Mouse (Mus musculus) liver, embryonic 14.5 days (tissue): Measurements from ENCODE around the gene Hivep2. TPM values are rescaled to one million over a fixed set of nuclear protein-coding genes. Genes with fewer than 3 reads are reported as not detected.

Experiments
- ATAC-seq: fragments of 200-750 bp; cut with Nextera tagmentation; 2 replicates; pipeline ENCODE4 v1.8.0; 2017; ENCODE audit warnings: moderate number of reproducible peaks, mild to moderate bottlenecking, moderate library complexity; ENCODE audit not compliant: insufficient read depth
- DNase-seq, 3 experiments: peaks; one replicate each; pipeline ENCODE4 v3.0.0-alpha.2; 2012 to 2013; ENCODE audit warnings: low read depth in 3 of 3, low spot score in 3 of 3
- H3K27ac ChIP-seq: fragments of 300-500 bp; sonication (generic); 2 replicates; pipeline ENCODE4 v1.5.1; 2014; ENCODE audit warnings: moderate library complexity, mild to moderate bottlenecking, control low read depth, inconsistent platforms
- H3K27me3 ChIP-seq: fragments of 300-500 bp; sonication (generic); 2 replicates; pipeline ENCODE4 v1.6.1; 2014; ENCODE audit warnings: mild to moderate bottlenecking, low read length, moderate library complexity; ENCODE audit not compliant: control insufficient read depth, insufficient read depth
- H3K36me3 ChIP-seq: fragments of 300-500 bp; sonication (generic); replicated peaks from 2 replicates; pipeline ENCODE4 v1.6.1; 2014; ENCODE audit warnings: low read depth; ENCODE audit not compliant: control insufficient read depth, insufficient read depth
- H3K4me1 ChIP-seq, 2 experiments: fragments of 200-500 bp in 1 of 2; fragments of 300-500 bp in 1 of 2; sonication (generic) in 1 of 2; replicated peaks; 2 replicates each; pipeline ENCODE4 v1.6.1; 2012 to 2014; ENCODE audit warnings: antibody characterized with exemption in 1 of 2, inconsistent platforms in 1 of 2, low read length in 1 of 2; ENCODE audit not compliant: control insufficient read depth in 2 of 2, insufficient read depth in 2 of 2
- H3K4me2 ChIP-seq: fragments of 300-500 bp; sonication (generic); 2 replicates; pipeline ENCODE4 v1.6.1; 2014; ENCODE audit warnings: low read depth, mild to moderate bottlenecking, control low read depth, moderate library complexity
- H3K4me3 ChIP-seq, 2 experiments: fragments of 200-500 bp in 1 of 2; fragments of 300-500 bp in 1 of 2; sonication (generic) in 1 of 2; 2 replicates each; pipeline ENCODE4 v1.5.1; 2012 to 2014; ENCODE audit warnings: low read depth in 2 of 2, low read length in 2 of 2, mild to moderate bottlenecking in 2 of 2, control low read depth in 1 of 2, inconsistent platforms in 1 of 2, moderate library complexity in 1 of 2; ENCODE audit not compliant: insufficient read depth in 1 of 2
- H3K9ac ChIP-seq: fragments of 300-500 bp; sonication (generic); replicated peaks from 2 replicates; pipeline ENCODE4 v1.6.1; 2014; ENCODE audit warnings: mild to moderate bottlenecking, control low read depth, moderate library complexity
- H3K9me3 ChIP-seq: fragments of 300-500 bp; sonication (generic); 2 replicates; pipeline ENCODE4 v1.6.1; 2016; ENCODE audit warnings: low read length, mixed read lengths; ENCODE audit not compliant: control insufficient read depth
- CTCF ChIP-seq: IDR thresholded peaks from 2 replicates; pipeline ENCODE4 v1.5.1; 2016; ENCODE audit warnings: antibody characterized with exemption, low read depth, control low read depth
- EP300 ChIP-seq: IDR thresholded peaks from 2 replicates; pipeline ENCODE4 v1.6.1; 2016; ENCODE audit warnings: antibody characterized with exemption, low read depth
- WGBS: fragments of 180-500 bp; shearing (Covaris S2); extraction: QIAGEN DNeasy Blood & Tissue Kit; methylation state at CpG from one replicate; pipeline ENCODE4 v1.1.7; 2014; ENCODE audit not compliant: insufficient replicate concordance; 5-methylcytosine and 5-hydroxymethylcytosine counted together
- polyA plus RNA-seq, 2 experiments: library from polyadenylated mRNA; depleted of rRNA in 1 of 2; stranded (reverse) in 1 of 2; unstranded in 1 of 2; fragments of >200 nt; fragmentation: Nextera tagmentation in 1 of 2; extraction: Ambion mirVana in 1 of 2; gene quantifications; 2 replicates each; pipeline versions ENCODE4 v1.2.1 to v1.2.3; 2012 to 2014

Hivep2 gene
- polyA plus RNA-seq, 2 experiments: 0.32 to 0.33 TPM

GRCm38 (mm10) chr10:14089488-14089887 lies 123.6 kb downstream of the Hivep2 start:
- no peaks in the 10 kb centered on the region for H3K9me3 ChIP-seq
- H3K27me3 ChIP-seq: no peaks in the 10 kb centered on the region
- TF ChIP-seq CTCF: peak; percentile 45; the same call in 1 of the 2 replicates
- no peak for TF ChIP-seq EP300
- no peaks in the 10 kb centered on the region for H3K36me3 ChIP-seq
- 53% methylated on average over 9 of the region's 9 CpGs for WGBS
- no peak overlapping the region for H3K9ac ChIP-seq
- no peak overlapping the region for H3K27ac ChIP-seq
- DNase-seq: no peak
- H3K4me2 ChIP-seq: no peak overlapping the region
- H3K4me3 ChIP-seq: no peak overlapping the region
- no peak for ATAC-seq
- peaks cover 0 to 4% of the 10 kb centered on the region in 2 experiments; a peak in 1 of 4 replicates for H3K4me1 ChIP-seq

- no peaks in the 10 kb centered on the region for H3K36me3 ChIP-seq
- TF ChIP-seq CTCF (no peak), EP300 (no peak)
- no peaks in the 10 kb centered on the region for H3K27me3 ChIP-seq
- H3K9me3 ChIP-seq: no peaks in the 10 kb centered on the region
- no peaks in the 10 kb centered on the region for H3K4me1 ChIP-seq
- H3K27ac ChIP-seq: no peak overlapping the region
- H3K9ac ChIP-seq: no peak overlapping the region
- DNase-seq (no peak), ATAC-seq (no peak)
- no peak overlapping the region for H3K4me2 ChIP-seq
- WGBS: 60% methylated on average over 4 of the region's 4 CpGs
- no peak overlapping the region for H3K4me3 ChIP-seq
Measured at GRCm38 (mm10) chr10:14094033-14094432, 128.2 kb downstream of the Hivep2 start.

GRCm38 (mm10) chr10:14096045-14096444 lies 130.2 kb downstream of the Hivep2 start:
- TF ChIP-seq EP300 (no peak), CTCF (no peak)
- H3K4me3 ChIP-seq: no peak overlapping the region
- WGBS: 52% methylated on average over 3 of the region's 3 CpGs
- DNase-seq (no peak), ATAC-seq (no peak)
- no peaks in the 10 kb centered on the region for H3K9me3 ChIP-seq
- H3K36me3 ChIP-seq: no peaks in the 10 kb centered on the region
- H3K4me1 ChIP-seq: no peaks in the 10 kb centered on the region
- H3K27me3 ChIP-seq: no peaks in the 10 kb centered on the region
- no peak overlapping the region for H3K27ac ChIP-seq
- H3K4me2 ChIP-seq: no peak overlapping the region
- no peak overlapping the region for H3K9ac ChIP-seq

DNA sequence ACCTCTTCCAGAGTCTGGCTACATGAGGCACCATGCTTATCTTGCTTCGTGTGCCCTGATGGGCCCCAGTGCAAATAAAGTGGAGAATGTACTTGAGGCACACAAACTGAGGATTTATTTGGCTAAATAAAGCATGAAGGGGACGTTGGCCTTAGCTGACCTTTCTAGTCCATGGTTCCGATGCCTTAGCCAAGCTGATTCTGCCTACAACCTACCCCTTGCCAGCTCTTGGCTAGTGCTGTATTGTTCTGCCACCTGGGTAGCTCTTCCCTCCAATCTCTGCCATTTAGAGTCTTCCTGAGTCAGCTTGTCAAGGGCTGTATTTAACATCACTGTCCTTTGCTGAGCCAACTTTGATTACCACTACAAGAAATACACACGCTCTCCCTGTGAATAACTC lies 133.3 kb downstream of the Hivep2 start:
- TF ChIP-seq EP300: no peak
- TF ChIP-seq CTCF: no peak
- H3K27me3 ChIP-seq: no peaks in the 10 kb centered on the region

DNA sequence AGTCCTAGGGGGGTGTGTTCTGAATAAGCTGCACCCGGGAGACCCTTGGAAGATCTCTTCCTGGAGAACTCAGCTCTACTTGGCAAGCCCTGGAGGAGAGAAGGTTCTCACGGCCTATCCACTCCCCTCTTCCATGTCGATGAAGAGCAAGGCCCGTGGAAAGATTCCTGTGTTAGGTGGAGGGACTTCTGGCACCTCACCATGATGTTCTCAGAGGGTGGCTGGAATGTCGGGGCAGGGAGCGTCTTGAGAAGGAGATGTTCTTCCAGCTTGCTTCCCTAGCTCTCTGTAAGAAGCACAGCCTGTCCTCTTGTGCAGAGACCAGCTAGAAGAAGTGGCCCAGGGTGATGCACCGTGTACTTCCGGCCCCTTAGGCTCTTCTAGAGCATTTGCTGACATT lies 134.2 kb downstream of the Hivep2 start:
- no peak overlapping the region for H3K4me3 ChIP-seq
- ATAC-seq (no peak), DNase-seq (no peak)
- no peak overlapping the region for H3K9ac ChIP-seq
- H3K9me3 ChIP-seq: no peaks in the 10 kb centered on the region
- 62% methylated on average over 8 of the region's 8 CpGs for WGBS
- TF ChIP-seq CTCF (no peak), EP300 (no peak)
- no peaks in the 10 kb centered on the region for H3K27me3 ChIP-seq
- H3K27ac ChIP-seq: no peak overlapping the region
- no peaks in the 10 kb centered on the region for H3K4me1 ChIP-seq
- no peaks in the 10 kb centered on the region for H3K36me3 ChIP-seq
- H3K4me2 ChIP-seq: no peak overlapping the region

More for the DNA sequence above, 133.3 kb downstream of the Hivep2 start:
- Histone ChIP-seq H3K9me3 (no peaks in the 10 kb centered on the region), H3K36me3 (no peaks in the 10 kb centered on the region), H3K4me1 (no peaks in the 10 kb centered on the region), H3K4me3 (no peak overlapping the region), H3K4me2 (no peak overlapping the region), H3K27ac (no peak overlapping the region), H3K9ac (no peak overlapping the region)
- DNase-seq: no peak
- WGBS: 55% methylated on average over 4 of the region's 4 CpGs
- no peak for ATAC-seq
